Mouse (Mus musculus) hindbrain, embryonic 11.5 days (tissue): Measurements from ENCODE around the gene Catsperg2. TPM values are rescaled to one million over a fixed set of nuclear protein-coding genes. Genes with fewer than 3 reads are reported as not detected.
"Not testable (repeated sequence)": the region's sequence is repeated elsewhere in the genome, so short reads cannot be mapped to it uniquely, and the experiment has no call there.

Experiments used
- ATAC-seq: fragments of 200-750 bp; cut with Nextera tagmentation; 2 replicates; pipeline ENCODE4 v1.8.0; 2017; ENCODE audit warnings: mild to moderate bottlenecking, moderate TSS enrichment, moderate library complexity; ENCODE audit not compliant: low FRiP score
- DNase-seq: peaks from one replicate; pipeline ENCODE4 v3.0.0-alpha.2; 2015; ENCODE audit warnings: low spot score
- H3K27ac ChIP-seq: fragments of 300-500 bp; sonication (generic); 2 replicates; pipeline ENCODE4 v1.5.1; 2014; ENCODE audit warnings: mild to moderate bottlenecking, low read depth, low read length
- H3K27me3 ChIP-seq: fragments of 300-500 bp; sonication (generic); 2 replicates; pipeline ENCODE4 v1.6.1; 2014; ENCODE audit warnings: mild to moderate bottlenecking, low read length, moderate library complexity, mixed read lengths; ENCODE audit not compliant: control insufficient read depth, insufficient read depth
- H3K36me3 ChIP-seq: fragments of 300-500 bp; sonication (generic); 2 replicates; pipeline ENCODE4 v1.6.1; 2014; ENCODE audit warnings: mild to moderate bottlenecking, low read length, moderate library complexity, mixed read lengths; ENCODE audit not compliant: control insufficient read depth, insufficient read depth
- H3K4me1 ChIP-seq: fragments of 300-500 bp; sonication (generic); replicated peaks from 2 replicates; pipeline ENCODE4 v1.6.1; 2014; ENCODE audit warnings: low read length, mixed read lengths; ENCODE audit not compliant: control insufficient read depth, insufficient read depth
- H3K4me2 ChIP-seq: fragments of 300-500 bp; sonication (generic); replicated peaks from 2 replicates; pipeline ENCODE4 v1.6.1; 2014; ENCODE audit warnings: mild to moderate bottlenecking, low read depth, low read length
- H3K4me3 ChIP-seq: fragments of 300-500 bp; sonication (generic); 2 replicates; pipeline ENCODE4 v1.5.1; 2014; ENCODE audit warnings: low read depth, low read length
- H3K9ac ChIP-seq: fragments of 300-500 bp; sonication (generic); 2 replicates; pipeline ENCODE4 v1.6.1; 2014; ENCODE audit warnings: low read depth, low read length
- H3K9me3 ChIP-seq: fragments of 300-500 bp; sonication (generic); 2 replicates; pipeline ENCODE4 v1.6.1; 2016; ENCODE audit warnings: low read length; ENCODE audit not compliant: control insufficient read depth
- WGBS: fragments of 180-500 bp; shearing (Covaris S2); extraction: QIAGEN DNeasy Blood & Tissue Kit; methylation state at CpG from one replicate; pipeline ENCODE4 v1.1.7; 2014; 5-methylcytosine and 5-hydroxymethylcytosine counted together
- microRNA counts: library from miRNA; unstranded; fragments of <30 nt; microRNA quantifications from one replicate; lab custom pipeline; 2015
- polyA plus RNA-seq: library from polyadenylated mRNA; unstranded; fragments of >200 nt; fragmentation: Nextera tagmentation; extraction: Ambion mirVana; gene quantifications from 2 replicates; pipeline ENCODE4 v1.2.1, GENCODE M21; 2014

Gene Catsperg2
- polyA plus RNA-seq, 1 experiment from 2014 or later: not detected

- 83% methylated on average over 5 of the region's 5 CpGs for WGBS
Measured at GRCm38 (mm10) chr7:29760476-29760875, 33.6 kb upstream of the Catsperg2 start.

GRCm38 (mm10) chr7:29742258-29742657, 15.4 kb upstream of the Catsperg2 start:
- no peak overlapping the region for H3K4me3 ChIP-seq
- 86% methylated on average over 3 of the region's 3 CpGs for WGBS
- no peak overlapping the region for H3K4me2 ChIP-seq
- ATAC-seq (no peak), DNase-seq (no peak)
- H3K27ac ChIP-seq: no peak overlapping the region
- no peaks in the 10 kb centered on the region for H3K9me3 ChIP-seq
- H3K4me1 ChIP-seq: no peaks in the 10 kb centered on the region
- H3K9ac ChIP-seq: no peak overlapping the region
- H3K36me3 ChIP-seq: no peaks in the 10 kb centered on the region
- no peaks in the 10 kb centered on the region for H3K27me3 ChIP-seq

More at GRCm38 (mm10) chr7:29760476-29760875, 33.6 kb upstream of the Catsperg2 start:
- Histone ChIP-seq H3K27ac (no peak overlapping the region), H3K4me3 (no peak overlapping the region), H3K9me3 (no peaks in the 10 kb centered on the region), H3K4me2 (no peak overlapping the region), H3K27me3 (no peaks in the 10 kb centered on the region), H3K9ac (no peak overlapping the region), H3K4me1 (no peaks in the 10 kb centered on the region), H3K36me3 (no peaks in the 10 kb centered on the region)
- ATAC-seq: no peak
- DNase-seq: no peak

GRCm38 (mm10) chr7:29728055-29728454, 1.2 kb upstream of the Catsperg2 start:
- no peak overlapping the region for H3K27ac ChIP-seq
- no peak for ATAC-seq
- no peak for DNase-seq
- H3K9ac ChIP-seq: no peak overlapping the region
- H3K36me3 ChIP-seq: no peaks in the 10 kb centered on the region
- H3K9me3 ChIP-seq: no peaks in the 10 kb centered on the region
- H3K4me3 ChIP-seq: no peak overlapping the region
- H3K4me2 ChIP-seq: no peak overlapping the region
- H3K4me1 ChIP-seq: no peaks in the 10 kb centered on the region
- H3K27me3 ChIP-seq: no peaks in the 10 kb centered on the region
- 85% methylated on average over 2 of the region's 2 CpGs for WGBS

- not testable (repeated sequence) for H3K4me3 ChIP-seq, H3K27ac ChIP-seq, H3K9ac ChIP-seq, H3K27me3 ChIP-seq, ATAC-seq, H3K4me2 ChIP-seq, H3K9me3 ChIP-seq, H3K4me1 ChIP-seq, H3K36me3 ChIP-seq
- 27% methylated on average over 16 of the region's 17 CpGs for WGBS
- peak; percentile 8 for DNase-seq
Measured at GRCm38 (mm10) chr7:29725461-29726142, 1.2 kb downstream of the Catsperg2 start.

- not testable (repeated sequence) for DNase-seq, H3K4me2 ChIP-seq, H3K9ac ChIP-seq, H3K9me3 ChIP-seq, H3K36me3 ChIP-seq, H3K4me1 ChIP-seq, H3K4me3 ChIP-seq, ATAC-seq, H3K27ac ChIP-seq, H3K27me3 ChIP-seq
- WGBS: 75% methylated on average over 2 of the region's 2 CpGs
Measured at GRCm38 (mm10) chr7:29708891-29709290, 17.9 kb downstream of the Catsperg2 start.

- H3K27ac ChIP-seq, H3K9me3 ChIP-seq, H3K4me3 ChIP-seq, ATAC-seq, H3K4me2 ChIP-seq, H3K27me3 ChIP-seq, H3K36me3 ChIP-seq, H3K9ac ChIP-seq, DNase-seq, H3K4me1 ChIP-seq: not testable (repeated sequence)
- WGBS: 83% methylated on average over 3 of the region's 3 CpGs
Measured at GRCm38 (mm10) chr7:29695231-29695630, 31.6 kb downstream of the Catsperg2 start.

GRCm38 (mm10) chr7:29681868-29682267, 45.0 kb downstream of the Catsperg2 start:
- no peaks in the 10 kb centered on the region for H3K36me3 ChIP-seq
- H3K27ac ChIP-seq: no peak overlapping the region
- H3K27me3 ChIP-seq: no peaks in the 10 kb centered on the region
- no peak overlapping the region for H3K4me3 ChIP-seq
- H3K9me3 ChIP-seq: no peaks in the 10 kb centered on the region; the same call in 1 of the 2 replicates
- whole genome bisulfite sequencing: 67% methylated on average over 3 of the region's 3 CpGs
- ATAC-seq (no peak), DNase-seq (peak; percentile 0)
- H3K9ac ChIP-seq: no peak overlapping the region
- no peaks in the 10 kb centered on the region for H3K4me1 ChIP-seq
- H3K4me2 ChIP-seq: no peak overlapping the region

MicroRNAs encoded within 50 kb of the gene (microRNA counts, 519-probe panel; counts per million panel counts)
- microRNA mmu-miR-1964 (lab: Ali Mortazavi, UCI): not detected

Other genes starting within 250 kb of the Catsperg2 start
- gene Sipa1l3, start 208.4 kb downstream of the Catsperg2 start, polyA plus RNA-seq: 6.1 and 11.2 TPM in 2 replicates
- 17.9 and 19.1 TPM in 2 replicates for gene Zfp84, start 41.5 kb upstream of the Catsperg2 start, polyA plus RNA-seq
- 8.2 and 8.5 TPM in 2 replicates for gene Zfp30, start 57.0 kb upstream of the Catsperg2 start, polyA plus RNA-seq
- 19.7 and 24.7 TPM in 2 replicates for gene Zfp790, start 89.1 kb upstream of the Catsperg2 start, polyA plus RNA-seq
- gene Zfp940, start 126.6 kb upstream of the Catsperg2 start, polyA plus RNA-seq: 10.7 and 12.4 TPM in 2 replicates
- gene Zfp420, start 132.9 kb upstream of the Catsperg2 start, polyA plus RNA-seq: 11.7 and 13.5 TPM in 2 replicates
- gene Zfp27, start 179.5 kb upstream of the Catsperg2 start, polyA plus RNA-seq: 12.8 and 14.4 TPM in 2 replicates
- 8.2 and 8.8 TPM in 2 replicates for gene Zfp383, start 181.2 kb upstream of the Catsperg2 start, polyA plus RNA-seq
- gene Zfp74, start 227.1 kb upstream of the Catsperg2 start, polyA plus RNA-seq: 12.5 and 13.7 TPM in 2 replicates